Mouse (Mus musculus) CH12.LX (cell line): ENCODE measurements at regions not wholly inside any gene's neighbourhood (a gene's known extent, or its start where the extent isn't known, plus 50 kb on each side); places are given as distances from the start of the nearest gene placed in this dataset.

Source experiments
- DNase-seq: peaks from one replicate; pipeline ENCODE4 v3.0.0-alpha.2; 2013; ENCODE audit errors: extremely low read depth
- H3K27ac ChIP-seq: 2 replicates; pipeline ENCODE4 v1.5.1; 2012; ENCODE audit warnings: low read depth, mild to moderate bottlenecking, control low read depth, moderate library complexity; ENCODE audit not compliant: insufficient read depth
- H3K27me3 ChIP-seq: replicated peaks from 2 replicates; pipeline ENCODE3; 2012; ENCODE audit warnings: inconsistent platforms
- H3K36me3 ChIP-seq, 2 experiments: replicated peaks in 1 of 2; 2 replicates each; pipeline versions ENCODE3 to v1.6.1; 2012; ENCODE audit warnings: inconsistent platforms in 1 of 2, low read length in 1 of 2, mild to moderate bottlenecking in 1 of 2, mixed read lengths in 1 of 2, moderate library complexity in 1 of 2; ENCODE audit not compliant: control insufficient read depth in 1 of 2, insufficient read depth in 1 of 2
- H3K4me1 ChIP-seq, 2 experiments: 2 replicates each; pipeline ENCODE4 v1.6.1; 2012; ENCODE audit warnings: inconsistent platforms in 1 of 2, moderate library complexity in 1 of 2; ENCODE audit not compliant: insufficient read depth in 2 of 2, control insufficient read depth in 1 of 2
- H3K4me2 ChIP-seq: 2 replicates; pipeline ENCODE4 v1.6.1; 2012; ENCODE audit warnings: low read depth, mild to moderate bottlenecking, control low read depth; ENCODE audit not compliant: poor library complexity, insufficient read depth, severe bottlenecking
- H3K4me3 ChIP-seq, 3 experiments: fragments of 150-350 bp in 1 of 3; sonication (generic) in 1 of 3; replicated peaks in 1 of 3; 2 replicates each; pipeline versions ENCODE3 to v1.5.1; 2011 to 2012; ENCODE audit warnings: low read depth in 2 of 3, low read length in 2 of 3, mild to moderate bottlenecking in 2 of 3, moderate library complexity in 2 of 3, control low read depth in 1 of 3, improper control_type of control experiment in 1 of 3, inconsistent platforms in 1 of 3, mixed read lengths in 1 of 3; ENCODE audit not compliant: poor library complexity in 1 of 3
- H3K79me2 ChIP-seq: replicated peaks from 2 replicates; pipeline ENCODE4 v1.6.1; 2012; ENCODE audit warnings: mild to moderate bottlenecking, moderate library complexity; ENCODE audit not compliant: control insufficient read depth, poor library complexity, insufficient read depth, severe bottlenecking; ENCODE audit errors: extremely low read depth
- H3K9ac ChIP-seq: 2 replicates; pipeline ENCODE4 v1.6.1; 2012; ENCODE audit warnings: low read depth, mild to moderate bottlenecking, control low read depth, moderate library complexity; ENCODE audit not compliant: insufficient read depth
- H3K9me3 ChIP-seq: replicated peaks from 2 replicates; pipeline ENCODE3; 2012; ENCODE audit warnings: low read length, inconsistent platforms, mixed read lengths
- CHD1 ChIP-seq: IDR thresholded peaks from 2 replicates; pipeline ENCODE4 v1.6.1; 2012; ENCODE audit warnings: low read depth, low read length, improper control_type of control experiment, inconsistent platforms
- E2F4 ChIP-seq: IDR thresholded peaks from 2 replicates; pipeline ENCODE4 v1.6.1; 2011; ENCODE audit warnings: low read depth, low read length, improper control_type of control experiment; ENCODE audit not compliant: insufficient replicate concordance
- EP300 ChIP-seq: IDR thresholded peaks from 2 replicates; pipeline ENCODE4 v1.6.1; 2011; ENCODE audit warnings: low read length, improper control_type of control experiment
- IRF4 ChIP-seq: IDR thresholded peaks from 2 replicates; pipeline ENCODE4 v1.6.1; 2014; ENCODE audit warnings: low read depth, mild to moderate bottlenecking, inconsistent platforms, low read length, improper control_type of control experiment
- NRF1 ChIP-seq: IDR thresholded peaks from 2 replicates; pipeline ENCODE4 v1.6.1; 2014; ENCODE audit warnings: low read depth, mild to moderate bottlenecking, inconsistent platforms, low read length, improper control_type of control experiment, moderate library complexity
- PAX5 ChIP-seq: IDR thresholded peaks from 2 replicates; pipeline ENCODE4 v1.6.1; 2012; ENCODE audit warnings: low read length, inconsistent platforms, mixed read lengths
- POLR2A ChIP-seq: IDR thresholded peaks from 2 replicates; pipeline ENCODE4 v1.6.1; 2011; ENCODE audit warnings: low read depth, mild to moderate bottlenecking, improper control_type of control experiment, low read length
- RAD21 ChIP-seq: IDR thresholded peaks from 2 replicates; pipeline ENCODE4 v1.6.1; 2011; ENCODE audit warnings: low read depth, mild to moderate bottlenecking, low read length, improper control_type of control experiment, moderate library complexity
- ZC3H11A ChIP-seq: IDR thresholded peaks from 2 replicates; pipeline ENCODE4 v1.6.1; 2012; ENCODE audit warnings: low read depth, mild to moderate bottlenecking, inconsistent platforms, low read length, improper control_type of control experiment
- ZKSCAN1 ChIP-seq: IDR thresholded peaks from 2 replicates; pipeline ENCODE4 v1.6.1; 2012; ENCODE audit warnings: low read depth, inconsistent platforms, low read length, improper control_type of control experiment, borderline replicate concordance
- ZNF384 ChIP-seq: IDR thresholded peaks from 2 replicates; pipeline ENCODE4 v1.6.1; 2012; ENCODE audit warnings: low read depth, low read length, improper control_type of control experiment, inconsistent platforms
- dilution Hi-C: fragments of 300-500 bp; cut with MboI; formaldehyde crosslinking; loops from 2 replicates; pipeline ENCODE4 v1.14.3; 2020; ENCODE audit warnings: low sequenced_read_pairs; ENCODE audit not compliant: extremely low pct_unique_long_range_greater_than_20kb, extremely low pct_ligation_motif_present
- in situ Hi-C: fragments of 300-500 bp; cut with MboI; formaldehyde crosslinking; loops from 3 replicates; pipeline ENCODE4 v1.14.3; 2019; ENCODE audit warnings: low sequenced_read_pairs, low pct_ligation_motif_present, low pct_unique_long_range_greater_than_20kb, mixed read lengths

GRCm38 (mm10) chr16:18718040-18718439, 58.6 kb upstream of the Cldn5 start:
- TF ChIP-seq RAD21 (no peak), ZC3H11A (no peak), NRF1 (no peak), ZNF384 (no peak), CHD1 (no peak)
- H3K9ac ChIP-seq, result no peak overlapping the region
- H3K9me3 ChIP-seq, result no peaks in the 10 kb centered on the region
- H3K4me2 ChIP-seq, result no peak overlapping the region
- no peaks in the 10 kb centered on the region for H3K4me1 ChIP-seq
- H3K4me3 ChIP-seq, result no peak overlapping the region
- dilution Hi-C loops, result no loop called here
- H3K27ac ChIP-seq, result no peak overlapping the region
- DNase-seq, result no peak
- H3K36me3 ChIP-seq, result no peaks in the 10 kb centered on the region
- H3K27me3 ChIP-seq, result peaks cover 1% of the 10 kb centered on the region
- in situ Hi-C loops, result no loop called here
- H3K79me2 ChIP-seq, result no peaks in the 10 kb centered on the region

GRCm38 (mm10) chr16:18720433-18721233, 56.0 kb upstream of the Cldn5 start:
- Histone ChIP-seq H3K79me2 (no peaks in the 10 kb centered on the region), H3K4me1 (no peaks in the 10 kb centered on the region)
- dilution Hi-C loops, result no loop called here

GRCm38 (mm10) chr16:18723186-18723843, 53.3 kb upstream of the Cldn5 start:
- Histone ChIP-seq H3K4me2 (no peak overlapping the region), H3K79me2 (no peaks in the 10 kb centered on the region), H3K27ac (no peak overlapping the region), H3K4me1 (peaks cover 0 to 4% of the 10 kb centered on the region in 2 experiments; a peak in 2 of 4 replicates), H3K36me3 (no peaks in the 10 kb centered on the region), H3K27me3 (peaks cover 3% of the 10 kb centered on the region), H3K4me3 (no peak overlapping the region), H3K9ac (no peak overlapping the region), H3K9me3 (no peaks in the 10 kb centered on the region)
- dilution Hi-C loops, result no loop called here
- TF ChIP-seq POLR2A (no peak), EP300 (no peak), E2F4 (no peak), IRF4 (no peak), PAX5 (no peak), ZKSCAN1 (no peak)
- in situ Hi-C loops, result no loop called here
- DNase-seq, result no peak

More at GRCm38 (mm10) chr16:18720433-18721233, 56.0 kb upstream of the Cldn5 start:
- Histone ChIP-seq H3K4me3 (no peak overlapping the region), H3K27me3 (peaks cover 5% of the 10 kb centered on the region), H3K27ac (no peak overlapping the region), H3K9ac (no peak overlapping the region), H3K36me3 (no peaks in the 10 kb centered on the region), H3K9me3 (no peaks in the 10 kb centered on the region), H3K4me2 (no peak overlapping the region)
- no peak for TF ChIP-seq ZNF384
- no peak for DNase-seq
- in situ Hi-C loops, result no loop called here
